Mouse (Mus musculus): ENCODE measurements at regions not wholly inside any gene's neighbourhood (a gene's known extent, or its start where the extent isn't known, plus 50 kb on each side); places are given as distances from the start of the nearest gene placed in this dataset.

GRCm38 (mm10) chr14:60443821-60444551 is 70.9 kb downstream of the Amer2 start:
- TF ChIP-seq CTCF (IDR thresholded peaks at IDR 0.05; ENCODE audit: low read depth): no peak
- no peak for TF ChIP-seq EP300 (optimal IDR thresholded peaks at IDR 0.05)
